Mouse (Mus musculus) limb, embryonic 14.5 days (tissue): Measurements from ENCODE around the gene Jazf1. TPM values are rescaled to one million over a fixed set of nuclear protein-coding genes. Genes with fewer than 3 reads are reported as not detected.

Source experiments
- ATAC-seq: fragments of 200-750 bp; cut with Nextera tagmentation; 2 replicates; pipeline ENCODE4 v1.8.0; 2017; ENCODE audit warnings: low read depth, moderate number of reproducible peaks, moderate TSS enrichment; ENCODE audit not compliant: low FRiP score
- DNase-seq: peaks from one replicate; pipeline ENCODE4 v3.0.0-alpha.2; 2015; ENCODE audit warnings: low spot score
- H3K27ac ChIP-seq: fragments of 300-500 bp; sonication (generic); replicated peaks from 2 replicates; pipeline ENCODE4 v1.5.1; 2014; ENCODE audit warnings: low read depth, mild to moderate bottlenecking, low read length, moderate library complexity, mixed read lengths
- H3K27me3 ChIP-seq: fragments of 300-500 bp; sonication (generic); 2 replicates; pipeline ENCODE4 v1.6.1; 2014; ENCODE audit warnings: low read length, mixed read lengths; ENCODE audit not compliant: control insufficient read depth, insufficient read depth
- H3K36me3 ChIP-seq: fragments of 300-500 bp; sonication (generic); 2 replicates; pipeline ENCODE4 v1.6.1; 2014; ENCODE audit warnings: mild to moderate bottlenecking, low read length, moderate library complexity, mixed read lengths; ENCODE audit not compliant: control insufficient read depth, insufficient read depth
- H3K4me1 ChIP-seq: fragments of 300-500 bp; sonication (generic); 2 replicates; pipeline ENCODE4 v1.6.1; 2014; ENCODE audit warnings: antibody characterized with exemption, low read length, mixed read lengths; ENCODE audit not compliant: control insufficient read depth, insufficient read depth
- H3K4me2 ChIP-seq: fragments of 300-500 bp; sonication (generic); replicated peaks from 2 replicates; pipeline ENCODE4 v1.6.1; 2014; ENCODE audit warnings: low read depth, mild to moderate bottlenecking, low read length, moderate library complexity; ENCODE audit not compliant: severe bottlenecking
- H3K4me3 ChIP-seq: fragments of 300-500 bp; sonication (generic); replicated peaks from 2 replicates; pipeline ENCODE4 v1.5.1; 2014; ENCODE audit warnings: low read length
- H3K9ac ChIP-seq: fragments of 300-500 bp; sonication (generic); 2 replicates; pipeline ENCODE4 v1.6.1; 2014; ENCODE audit warnings: mild to moderate bottlenecking, low read depth, low read length, moderate library complexity; ENCODE audit not compliant: severe bottlenecking
- H3K9me3 ChIP-seq: fragments of 300-500 bp; sonication (generic); 2 replicates; pipeline ENCODE4 v1.6.1; 2016; ENCODE audit warnings: low read length; ENCODE audit not compliant: control insufficient read depth
- POLR2A ChIP-seq: fragments of 200-500 bp; IDR thresholded peaks from 2 replicates; pipeline ENCODE4 v1.8.0; 2012; ENCODE audit warnings: inconsistent platforms, mild to moderate bottlenecking, moderate library complexity, borderline replicate concordance; ENCODE audit not compliant: insufficient read depth, insufficient read length; ENCODE audit errors: extremely low read depth
- WGBS: fragments of 180-500 bp; shearing (Covaris S2); extraction: QIAGEN DNeasy Blood & Tissue Kit; methylation state at CpG from one replicate; pipeline ENCODE4 v1.1.7; 2014; 5-methylcytosine and 5-hydroxymethylcytosine counted together
- polyA plus RNA-seq, 2 experiments: library from polyadenylated mRNA; depleted of rRNA in 1 of 2; stranded (reverse) in 1 of 2; unstranded in 1 of 2; fragments of >200 nt; fragmentation: Nextera tagmentation in 1 of 2; extraction: Ambion mirVana in 1 of 2; gene quantifications; 2 replicates each; pipeline versions ENCODE4 v1.2.1 to v1.2.3; 2012 to 2014

The Jazf1 gene
- polyA plus RNA-seq, 2 experiments: 13.2 to 22.0 TPM

DNA sequence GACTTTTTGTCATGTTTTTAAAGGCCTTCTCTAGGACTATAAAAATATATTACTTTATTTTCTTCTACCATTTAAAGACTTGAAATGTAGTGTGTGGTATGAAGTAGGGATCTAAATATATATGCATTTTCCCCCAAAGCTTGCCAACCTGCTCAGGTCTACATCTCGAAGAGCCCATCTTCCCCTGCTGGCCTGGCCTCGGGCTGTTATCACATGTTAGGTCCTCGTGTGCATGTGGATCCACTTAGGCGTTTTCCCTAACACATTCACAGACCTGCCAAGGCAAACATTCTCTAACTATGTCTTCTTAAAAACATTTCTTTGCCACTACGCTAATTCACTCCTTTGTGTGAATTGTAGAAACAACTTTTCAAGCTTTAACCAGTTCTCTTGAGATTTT lies 125.9 kb downstream of the Jazf1 start:
- 26% methylated on average over 5 of the region's 5 CpGs for WGBS
- no peak overlapping the region for H3K4me3 ChIP-seq
- no peaks in the 10 kb centered on the region; the same call in 1 of the 2 replicates for H3K27me3 ChIP-seq
- no peak overlapping the region for H3K4me2 ChIP-seq
- DNase-seq (peak; percentile 53), ATAC-seq (peak; percentile 63)
- no peak overlapping the region for H3K9ac ChIP-seq
- H3K27ac ChIP-seq: peak overlapping the region; percentile 52; the same call in 1 of the 2 replicates
- peaks cover 28% of the 10 kb centered on the region for H3K4me1 ChIP-seq
- no peak for TF ChIP-seq POLR2A
- no peaks in the 10 kb centered on the region for H3K36me3 ChIP-seq
- no peaks in the 10 kb centered on the region for H3K9me3 ChIP-seq

- no peaks in the 10 kb centered on the region; the same call in 1 of the 2 replicates for H3K27me3 ChIP-seq
- H3K4me3 ChIP-seq: no peak overlapping the region
- ATAC-seq (0 out of 2 replicates have a peak, but pooled peaks have one; percentile 47), DNase-seq (no peak)
- no peak overlapping the region for H3K4me2 ChIP-seq
- no peaks in the 10 kb centered on the region for H3K9me3 ChIP-seq
- H3K9ac ChIP-seq: no peak overlapping the region
- no peaks in the 10 kb centered on the region for H3K36me3 ChIP-seq
- H3K27ac ChIP-seq: 0 out of 2 replicates have a peak overlapping the region, but pooled peaks have one; percentile 26
- no peak for TF ChIP-seq POLR2A
- peaks cover 28% of the 10 kb centered on the region for H3K4me1 ChIP-seq
- 25% methylated on average over 5 of the region's 5 CpGs for WGBS
Observed at GRCm38 (mm10) chr6:52942101-52942500, 126.3 kb downstream of the Jazf1 start.

DNA sequence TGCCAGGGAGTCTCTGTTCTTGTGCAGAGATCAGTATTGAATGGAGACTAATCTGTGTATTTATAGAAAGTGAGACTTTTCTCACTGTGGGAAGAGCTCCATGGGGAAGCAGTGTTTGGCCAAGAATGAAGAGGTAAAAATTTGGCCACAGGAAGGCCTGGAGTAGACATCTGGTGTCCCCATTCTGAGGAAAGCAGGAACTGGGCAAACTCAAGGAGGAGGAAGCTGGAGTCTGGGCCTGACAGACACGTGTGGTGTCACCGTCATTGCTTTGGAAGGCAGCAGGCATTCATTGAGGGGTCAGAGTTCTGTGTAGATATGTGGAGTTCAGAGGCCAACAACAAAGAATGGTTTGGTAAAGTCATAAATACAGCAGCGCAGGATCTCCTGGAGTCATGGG lies 130.5 kb downstream of the Jazf1 start:
- ATAC-seq: no peak
- peak overlapping the region; percentile 21; the same call in 1 of the 2 replicates for H3K27ac ChIP-seq
- no peak overlapping the region for H3K4me3 ChIP-seq
- no peaks in the 10 kb centered on the region; the same call in 1 of the 2 replicates for H3K27me3 ChIP-seq
- WGBS: 71% methylated on average over 3 of the region's 3 CpGs
- H3K9ac ChIP-seq: no peak overlapping the region
- no peak for TF ChIP-seq POLR2A
- no peaks in the 10 kb centered on the region for H3K9me3 ChIP-seq
- no peaks in the 10 kb centered on the region for H3K36me3 ChIP-seq
- DNase-seq: no peak
- H3K4me2 ChIP-seq: no peak overlapping the region
- peaks cover 38% of the 10 kb centered on the region for H3K4me1 ChIP-seq

GRCm38 (mm10) chr6:52936995-52937394 lies 131.4 kb downstream of the Jazf1 start:
- H3K9me3 ChIP-seq: no peaks in the 10 kb centered on the region
- ATAC-seq (peak; percentile 36; the same call in 1 of the 2 replicates), DNase-seq (peak; percentile 88)
- no peak overlapping the region for H3K27ac ChIP-seq
- H3K27me3 ChIP-seq: no peaks in the 10 kb centered on the region; the same call in 1 of the 2 replicates
- no peak overlapping the region for H3K9ac ChIP-seq
- H3K36me3 ChIP-seq: no peaks in the 10 kb centered on the region
- no peak overlapping the region for H3K4me3 ChIP-seq
- WGBS: 18% methylated on average over 10 of the region's 10 CpGs
- no peak for TF ChIP-seq POLR2A
- H3K4me2 ChIP-seq: no peak overlapping the region; the same call in 1 of the 2 replicates
- H3K4me1 ChIP-seq: peaks cover 35% of the 10 kb centered on the region

DNA sequence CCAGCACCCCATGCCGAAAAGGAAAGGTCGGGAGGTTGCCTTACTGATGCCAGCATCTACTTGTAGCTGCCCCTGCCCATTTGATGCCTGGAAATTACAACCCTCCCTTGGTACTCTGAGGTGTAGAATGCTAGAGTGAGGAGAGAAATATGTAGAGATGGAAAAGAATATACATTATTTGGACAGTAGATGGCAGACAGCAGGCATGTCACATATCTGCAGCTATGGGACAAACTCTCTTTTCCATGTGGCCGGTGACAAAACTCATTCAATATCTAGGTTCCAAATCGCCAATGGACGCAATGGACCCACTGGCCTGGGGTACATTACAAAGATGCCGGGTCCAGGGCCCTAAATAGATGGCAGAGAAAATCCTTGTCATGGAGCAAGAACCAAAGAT lies 134.4 kb downstream of the Jazf1 start:
- Histone ChIP-seq H3K4me1 (peaks cover 19% of the 10 kb centered on the region), H3K27me3 (no peaks in the 10 kb centered on the region; the same call in 1 of the 2 replicates), H3K4me3 (no peak overlapping the region), H3K9ac (no peak overlapping the region), H3K4me2 (no peak overlapping the region), H3K9me3 (no peaks in the 10 kb centered on the region), H3K36me3 (no peaks in the 10 kb centered on the region), H3K27ac (no peak overlapping the region)
- DNase-seq (no peak), ATAC-seq (no peak)
- no peak for TF ChIP-seq POLR2A
- 86% methylated on average over 6 of the region's 6 CpGs for WGBS
